Mouse (Mus musculus) E14TG2a.4 (cell line): Measurements from ENCODE around the gene Ddah2.

Experiments used
- CTCF ChIP-seq: conservative IDR thresholded peaks from 2 replicates; pipeline ENCODE4 v1.5.1; 2014; ENCODE audit warnings: low read length
- NANOG ChIP-seq: IDR thresholded peaks from 2 replicates; pipeline ENCODE4 v1.6.1; 2014; ENCODE audit warnings: borderline replicate concordance, low read length, mixed read lengths
- POU5F1 ChIP-seq: IDR thresholded peaks from 2 replicates; pipeline ENCODE4 v1.6.1; 2014; ENCODE audit warnings: low read length, borderline replicate concordance

DNA sequence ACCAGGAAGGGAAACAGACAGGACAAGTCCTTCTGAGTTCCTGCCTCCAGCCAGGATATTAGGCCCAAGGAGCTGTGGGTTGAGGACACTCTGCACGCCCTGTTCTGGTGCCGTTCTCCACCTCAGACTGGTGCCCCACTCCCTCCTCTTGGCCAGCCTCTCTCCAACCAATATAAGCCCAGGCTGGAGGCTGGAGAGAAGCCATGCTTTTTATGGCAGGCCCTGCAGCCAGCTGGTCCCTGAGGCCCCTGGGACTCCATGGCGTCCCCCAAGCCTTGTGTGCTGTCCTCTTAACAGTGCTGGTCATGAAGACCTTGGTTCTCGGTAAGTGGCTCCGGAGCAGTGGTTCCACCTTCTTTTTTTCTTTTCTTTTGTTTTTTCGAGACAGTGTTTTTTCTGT is 49.3 kb downstream of the Ddah2 start, which contains the start of gene Ly6g5c:
- no peak for TF ChIP-seq CTCF
- TF ChIP-seq NANOG: no peak
- no peak for TF ChIP-seq POU5F1
